Mouse (Mus musculus) regulatory T cell (primary cell): ENCODE data around the gene Pmel.

Source experiments
- in situ Hi-C: fragments of 300-600 bp; cut with MboI, MseI; formaldehyde crosslinking; loops from one replicate; pipeline ENCODE4 v1.15.1; 2025; ENCODE audit warnings: high pct_unique_total_duplicates

Pmel gene

DNA sequence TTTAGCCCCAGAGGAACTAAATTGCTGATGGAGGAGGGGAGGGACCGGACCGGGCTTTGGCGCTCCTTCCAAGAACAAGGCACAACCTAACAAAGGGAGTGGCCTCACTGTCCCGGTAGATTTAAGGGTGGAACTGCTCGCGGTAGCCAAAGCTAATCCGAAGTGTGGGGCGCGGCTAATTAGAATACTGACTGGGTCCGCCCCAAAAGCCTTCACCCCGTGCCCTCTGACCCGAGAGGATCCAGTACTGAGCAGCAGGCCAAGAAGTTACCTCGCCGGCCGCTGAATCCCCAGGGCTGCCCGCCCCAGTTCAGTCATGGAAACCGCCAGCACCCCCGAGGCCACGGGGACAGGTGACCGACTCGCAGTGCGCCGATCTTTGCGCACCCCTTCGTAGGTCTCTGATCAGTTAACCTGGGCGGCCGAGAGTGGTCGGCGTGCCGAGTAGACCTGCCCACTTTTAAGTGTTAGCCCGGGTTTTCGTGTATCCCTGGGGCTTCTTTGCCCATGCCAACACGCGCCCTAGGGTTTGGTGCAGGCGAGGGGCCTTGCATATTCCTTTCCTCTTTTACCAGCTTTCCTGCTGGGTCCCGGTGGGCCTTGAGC is 43.8 kb downstream of the Pmel start, which contains the start of gene Pym1:
TSS of gene Pym1 (plus strand) at position 244 of the 606 bp plus-strand sequence.
- in situ Hi-C loops, result no loop called here

DNA sequence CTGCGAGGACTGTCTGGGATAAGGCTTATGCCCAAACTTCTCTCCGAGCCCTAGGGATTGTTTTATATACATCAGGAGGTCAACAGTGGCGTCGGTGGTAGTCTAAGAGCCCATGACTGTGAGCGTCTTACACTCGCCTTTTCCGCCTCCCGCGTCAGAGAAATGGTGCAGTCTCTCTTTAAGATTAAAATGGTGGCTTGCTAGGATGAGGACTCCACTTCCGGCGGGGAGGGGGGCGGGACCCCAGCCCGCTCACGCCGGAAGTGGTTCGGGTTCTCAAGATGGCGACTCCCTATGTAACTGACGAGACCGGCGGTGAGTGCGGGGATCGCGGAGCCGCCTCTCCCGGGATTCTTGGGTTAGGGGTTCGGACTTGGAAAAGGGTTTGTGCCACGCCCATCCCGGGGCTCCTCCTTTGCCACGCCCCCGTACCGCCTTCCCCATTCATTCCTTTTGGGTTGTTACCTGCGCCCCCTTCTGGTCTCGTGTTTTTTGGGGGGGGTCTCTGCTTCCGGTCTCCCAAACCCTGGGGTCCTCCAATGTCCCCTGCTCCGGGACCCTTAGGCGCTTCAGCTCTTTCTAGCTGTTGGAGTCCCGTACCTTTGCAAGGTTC is 44.4 kb downstream of the Pmel start:
- in situ Hi-C loops, result no loop called here
